27 mouse cellular contexts compared by ENCODE assay signal in the genomic region with DNA sequence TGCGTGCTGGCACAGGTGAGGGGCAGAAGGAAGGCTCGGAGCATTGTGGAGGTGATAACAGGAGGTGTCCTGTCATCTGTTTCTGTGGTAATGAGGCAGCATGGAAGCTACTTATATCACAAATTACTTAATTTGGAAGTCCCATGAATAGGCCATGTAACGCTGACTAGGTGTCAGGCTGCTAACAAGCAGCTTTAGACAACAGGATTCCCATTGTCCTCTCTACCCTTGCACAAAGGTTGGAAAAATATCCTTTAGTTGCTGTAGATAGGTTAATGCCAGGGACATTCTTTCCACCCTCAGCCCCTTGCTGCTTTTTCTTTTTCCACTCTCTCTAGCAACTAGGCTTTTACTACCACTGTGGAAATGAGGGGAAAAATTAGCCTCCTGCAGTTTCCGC.
DNase-seq lines count a peak whose midpoint lies in the region; ATAC-seq and TF ChIP-seq lines count a peak whose summit lies in the region.
"Had no signal": no experiment of that assay in that cellular context is flagged by ENCODE, and none has a peak within 500 bp of the region (broad histone marks: within the 10 kb centered on the region; RNA-seq: fewer than 3 reads in every experiment).

No protein-coding gene starts in this region.

- H3K4me1 ChIP-seq in forebrain, embryonic 14.5 days (ENCODE audit: control insufficient read depth, insufficient read depth, low read length), result peaks cover 7% of the 10 kb centered on the region; the same call in 1 of the 2 replicates
- peaks cover 28% of the 10 kb centered on the region for H3K4me1 ChIP-seq in forebrain, embryonic 10.5 days
- H3K4me1 ChIP-seq in heart, embryonic 10.5 days, result peaks cover 22% of the 10 kb centered on the region
- H3K4me1 ChIP-seq in heart, embryonic 13.5 days, result peaks cover 34% of the 10 kb centered on the region
- peaks cover 4% of the 10 kb centered on the region for H3K4me1 ChIP-seq in heart, adult 2 months (ENCODE audit: control insufficient read depth, insufficient read depth, low read length)
- H3K4me1 ChIP-seq: embryonic facial prominence, embryonic 13.5 days; intestine, embryonic 15.5 days had no signal

- TF ChIP-seq POLR2A in heart, adult 2 months (IDR thresholded peaks at IDR 0.05; ENCODE audit: insufficient read depth, low read depth, low read length), result no peak

- no peaks in the 10 kb centered on the region for H3K9me3 ChIP-seq in forebrain, embryonic 14.5 days (replicated peaks; ENCODE audit: control insufficient read depth, low read length)
- H3K9me3 ChIP-seq in forebrain, embryonic 10.5 days, result no peaks in the 10 kb centered on the region
- H3K9me3 ChIP-seq in heart, embryonic 10.5 days, result no peaks in the 10 kb centered on the region
- H3K9me3 ChIP-seq in heart, embryonic 13.5 days, result no peaks in the 10 kb centered on the region
- H3K9me3 ChIP-seq: embryonic facial prominence, embryonic 10.5 days; embryonic facial prominence, embryonic 13.5 days; hindbrain, embryonic 10.5 days; hindbrain, embryonic 13.5 days; intestine, embryonic 15.5 days; kidney, embryonic 15.5 days had no signal

- DNase-seq in forebrain, embryonic 14.5 days (ENCODE audit: low spot score), result peak; percentile 46
- no peak for DNase-seq in forebrain, embryonic 10.5 days (ENCODE audit: extremely low spot score, low spot score)
- no peak for DNase-seq in heart, embryonic 10.5 days (ENCODE audit: low spot score)
- no peak for DNase-seq in heart, adult 18-20 months
- DNase-seq in heart, adult 2 months, result no peak
- DNase-seq: adrenal gland, adult 2 months; adrenal gland, postnatal 14 days; cerebellum, adult 11-12 months; cerebellum, adult 8-10 months; cerebellum, postnatal 10 days; cerebellum, postnatal 36 days; embryo, embryonic 11 days; gastrocnemius, adult 2 months; gastrocnemius, postnatal 14 days; heart, postnatal 36 days; kidney, adult 11 months; kidney, adult 8-10 months had no signal

- H3K4me2 ChIP-seq in forebrain, embryonic 14.5 days (ENCODE audit: low read length), result no peak overlapping the region
- H3K4me2 ChIP-seq in heart, embryonic 13.5 days, result no peak overlapping the region
- H3K4me2 ChIP-seq: embryonic facial prominence, embryonic 13.5 days; hindbrain, embryonic 13.5 days; intestine, embryonic 15.5 days; kidney, embryonic 15.5 days had no signal

- H3K27me3 ChIP-seq in forebrain, embryonic 14.5 days (replicated peaks; ENCODE audit: control insufficient read depth, insufficient read depth, low read length), result no peaks in the 10 kb centered on the region
- H3K27me3 ChIP-seq in forebrain, embryonic 10.5 days (ENCODE audit: poor library complexity, severe bottlenecking), result no peaks in the 10 kb centered on the region
- H3K27me3 ChIP-seq in heart, embryonic 10.5 days (ENCODE audit: insufficient read depth, poor library complexity, severe bottlenecking), result no peaks in the 10 kb centered on the region
- H3K27me3 ChIP-seq in heart, embryonic 13.5 days (replicated peaks), result no peaks in the 10 kb centered on the region
- no peaks in the 10 kb centered on the region for H3K27me3 ChIP-seq in heart, adult 2 months (ENCODE audit: control insufficient read depth, insufficient read depth, low read length)
- H3K27me3 ChIP-seq: embryonic facial prominence, embryonic 13.5 days; hindbrain, embryonic 13.5 days; intestine, embryonic 15.5 days; kidney, embryonic 15.5 days had no signal

- no peak overlapping the region for H3K4me3 ChIP-seq in forebrain, embryonic 14.5 days (ENCODE audit: low read depth, low read length)
- no peak overlapping the region for H3K4me3 ChIP-seq in forebrain, embryonic 10.5 days
- no peak overlapping the region for H3K4me3 ChIP-seq in heart, embryonic 10.5 days
- H3K4me3 ChIP-seq in heart, embryonic 13.5 days, result no peak overlapping the region
- no peak overlapping the region for H3K4me3 ChIP-seq in heart, adult 2 months
- H3K4me3 ChIP-seq: embryonic facial prominence, embryonic 10.5 days; embryonic facial prominence, embryonic 13.5 days; erythroblast, embryonic 14.5 days; gastrocnemius, adult 2 months; hindbrain, embryonic 10.5 days; hindbrain, embryonic 13.5 days; intestine, embryonic 15.5 days; kidney, embryonic 15.5 days had no signal

- H3K79me2 ChIP-seq in heart, adult 2 months (replicated peaks; ENCODE audit: control insufficient read depth, insufficient read depth, low read length), result no peaks in the 10 kb centered on the region

- 22% methylated on average over 4 of the region's 4 CpGs for WGBS in forebrain, embryonic 14.5 days
- 74% methylated on average over 4 of the region's 4 CpGs for WGBS in forebrain, embryonic 10.5 days
- 46% methylated on average over 4 of the region's 4 CpGs for WGBS in heart, embryonic 10.5 days
- 39% methylated on average over 4 of the region's 4 CpGs for WGBS in heart, embryonic 13.5 days
- 53% methylated on average over 4 of the region's 4 CpGs for WGBS in heart, adult 2 months

- no peak overlapping the region for H3K9ac ChIP-seq in forebrain, embryonic 14.5 days (ENCODE audit: low read length)
- H3K9ac ChIP-seq in heart, embryonic 13.5 days, result no peak overlapping the region
- H3K9ac ChIP-seq in heart, adult 2 months (ENCODE audit: low read depth, low read length), result no peak overlapping the region
- H3K9ac ChIP-seq: embryonic facial prominence, embryonic 13.5 days; hindbrain, embryonic 13.5 days; intestine, embryonic 15.5 days; kidney, embryonic 15.5 days had no signal

- no peak for TF ChIP-seq EP300 in heart, adult 2 months (IDR thresholded peaks at IDR 0.05; ENCODE audit: insufficient read depth, low read depth, low read length)

- intact Hi-C loops in heart, adult 2 months (cut with DNase I), result no loop called here

- no peak overlapping the region for H3K27ac ChIP-seq in forebrain, embryonic 14.5 days (ENCODE audit: low read depth, low read length)
- no peak overlapping the region for H3K27ac ChIP-seq in forebrain, embryonic 10.5 days
- 0 out of 2 replicates have a peak overlapping the region, but pooled peaks have one; percentile 2 for H3K27ac ChIP-seq in heart, embryonic 10.5 days
- peak overlapping the region; percentile 59 for H3K27ac ChIP-seq in heart, embryonic 13.5 days (replicated peaks)
- H3K27ac ChIP-seq in heart, adult 2 months, result no peak overlapping the region
- H3K27ac ChIP-seq: embryonic facial prominence, embryonic 10.5 days; embryonic facial prominence, embryonic 13.5 days; gastrocnemius, adult 2 months; hindbrain, embryonic 10.5 days; hindbrain, embryonic 13.5 days; intestine, embryonic 15.5 days; kidney, embryonic 15.5 days had no signal

- no peak for TF ChIP-seq CTCF in heart, adult 2 months (IDR thresholded peaks at IDR 0.05)

- no peaks in the 10 kb centered on the region for H3K36me3 ChIP-seq in forebrain, embryonic 14.5 days (ENCODE audit: control insufficient read depth, insufficient read depth, low read length)
- no peaks in the 10 kb centered on the region for H3K36me3 ChIP-seq in forebrain, embryonic 10.5 days (replicated peaks)
- H3K36me3 ChIP-seq in heart, embryonic 10.5 days, result no peaks in the 10 kb centered on the region
- no peaks in the 10 kb centered on the region for H3K36me3 ChIP-seq in heart, embryonic 13.5 days
- no peaks in the 10 kb centered on the region for H3K36me3 ChIP-seq in heart, adult 2 months (ENCODE audit: control insufficient read depth, insufficient read depth, low read length)
- H3K36me3 ChIP-seq: embryonic facial prominence, embryonic 10.5 days; embryonic facial prominence, embryonic 13.5 days; hindbrain, embryonic 10.5 days; hindbrain, embryonic 13.5 days; intestine, embryonic 15.5 days; kidney, embryonic 15.5 days had no signal

- no peak; the same call in 1 of the 2 replicates for ATAC-seq in forebrain, embryonic 14.5 days
- no peak for ATAC-seq in heart, embryonic 13.5 days (ENCODE audit: extremely low read depth, insufficient number of reproducible peaks, low FRiP score, low TSS enrichment)
- ATAC-seq: CD4-positive, CD25-positive, alpha-beta regulatory T cell, adult 4 months; hindbrain, embryonic 16.5 days; intestine, embryonic 15.5 days had no signal

Comparison
In these comparisons a context has a peak if more than half of its experiments do, and no peak if none do; other contexts are left out.
1. H3K27ac ChIP-seq: peak in heart, embryonic 10.5 days (single experiment) and heart, embryonic 13.5 days (single experiment); none in forebrain, embryonic 14.5 days (single experiment), forebrain, embryonic 10.5 days (single experiment) and heart, adult 2 months (single experiment).